Mouse (Mus musculus) lung, adult 10 weeks (tissue): ENCODE results near the gene Stat1. TPM values are rescaled to one million over a fixed set of nuclear protein-coding genes. Genes with fewer than 3 reads are reported as not detected.

ENCODE experiments used
- polyA plus RNA-seq: library from polyadenylated mRNA; stranded (reverse); fragments of 350-450 nt; fragmentation: Illumina TruSeq; extraction: RNeasy Lipid Tissue Mini Kit (QIAGEN cat#74804); gene quantifications from one replicate; pipeline ENCODE4 v1.2.3, GENCODE M21; 2014; ENCODE audit warnings: low read depth, low replicate concordance; ENCODE audit not compliant: insufficient read depth

Gene Stat1
- polyA plus RNA-seq, result 35.5 TPM

DNA sequence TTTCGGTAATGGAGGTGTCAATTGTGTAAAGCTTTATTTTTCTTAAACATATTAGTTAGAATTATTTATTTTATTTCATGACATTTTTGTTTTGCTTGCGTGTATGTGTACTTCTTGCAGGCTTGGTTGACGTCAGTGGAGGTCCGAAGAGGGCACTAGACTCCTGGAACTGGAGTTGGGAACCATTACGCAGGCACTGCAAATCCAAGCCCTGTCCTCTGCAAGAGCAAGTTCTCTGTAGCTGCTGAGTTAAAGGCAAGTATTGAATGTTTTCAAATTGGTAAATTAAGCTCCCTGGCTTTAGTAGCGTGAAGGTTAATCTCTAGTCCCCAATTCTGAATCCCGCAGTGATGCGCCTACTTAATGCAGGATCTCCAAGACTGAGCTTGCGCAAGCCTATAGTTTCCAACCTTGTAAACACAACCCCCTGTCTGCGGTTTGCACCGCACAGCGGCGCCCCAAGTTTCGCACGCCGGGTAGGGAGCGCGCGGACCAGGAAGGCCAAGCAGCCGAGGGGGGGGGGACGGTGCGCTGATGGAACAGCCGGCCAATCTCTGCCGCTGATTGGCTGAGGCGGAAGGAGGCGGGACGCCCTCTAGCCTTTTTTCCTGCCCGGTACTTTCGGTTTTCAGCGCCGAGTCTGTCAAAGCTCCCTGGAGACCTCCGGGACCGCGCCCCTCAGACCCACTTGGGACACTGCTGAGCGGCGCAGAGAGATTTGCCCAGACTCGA, at the start of gene Stat1:
Gene Stat1 (plus strand): TSS at position 581 of the 732 bp plus-strand sequence.

Other genes starting within 250 kb of the Stat1 start
- gene Myo1b, start 203.4 kb upstream of the Stat1 start, polyA plus RNA-seq, result 56.1 TPM
- gene Stat4, start 132.3 kb upstream of the Stat1 start, polyA plus RNA-seq, result 5.0 TPM
- 36.0 TPM for gene Gls, start 113.8 kb downstream of the Stat1 start, polyA plus RNA-seq